Mouse (Mus musculus) gastrocnemius, adult 2 months (tissue): ENCODE measurements around the gene Psme3. TPM values are rescaled to one million over a fixed set of nuclear protein-coding genes. Genes with fewer than 3 reads are reported as not detected.
"Not testable (repeated sequence)": the region's sequence is repeated elsewhere in the genome, so short reads cannot be mapped to it uniquely, and the experiment has no call there.

Experiments used
- DNase-seq: peaks from one replicate; pipeline ENCODE4 v3.0.0; 2022
- H3K27ac ChIP-seq: fragments of 200-600 bp; 2 replicates; pipeline ENCODE4 v1.8.1; 2022; ENCODE audit warnings: mild to moderate bottlenecking
- H3K4me3 ChIP-seq: fragments of 200-600 bp; 2 replicates; pipeline ENCODE4 v1.8.1; 2022; ENCODE audit warnings: mild to moderate bottlenecking, moderate library complexity
- CTCF ChIP-seq: fragments of 200-600 bp; IDR thresholded peaks from 2 replicates; pipeline ENCODE4 v1.8.1; 2022; ENCODE audit warnings: antibody characterized with exemption, mild to moderate bottlenecking, moderate library complexity
- intact Hi-C: fragments of 180-260 bp; cut with DNase I; formaldehyde crosslinking; loops from one replicate; pipeline ENCODE4 v1.15.1; 2025
- total RNA-seq, 2 experiments: library from RNA; stranded (reverse); gene quantifications; 2 replicates each; pipeline ENCODE4 v1.2.3; 2021

Gene Psme3
- total RNA-seq, 2 experiments from 2014 or later, result 70.0 to 71.6 TPM

- intact Hi-C loops, result loop anchor here (1.0 kb wide), 1 partner anchor 72 kb away; no protein-coding TSS in a partner anchor
- H3K4me3 ChIP-seq, result no peak overlapping the region
- peak; percentile 73 for DNase-seq
- peak; percentile 93 for TF ChIP-seq CTCF
- H3K27ac ChIP-seq, result no peak overlapping the region
Measured at GRCm38 (mm10) chr11:101323609-101324008, 7.6 kb downstream of the Psme3 start.

GRCm38 (mm10) chr11:101324763-101325162 lies 8.8 kb downstream of the Psme3 start, which contains the start of gene Aoc2:
TSS of gene Aoc2 (plus strand) at chr11:101325063.
- TF ChIP-seq CTCF, result no peak
- H3K4me3 ChIP-seq, result peak within 1 kb of the TSS; percentile 30
- intact Hi-C loops, result no loop called here
- DNase-seq, result no peak
- H3K27ac ChIP-seq, result no peak within 1 kb of the TSS

- DNase-seq, intact Hi-C loops, H3K27ac ChIP-seq: not testable (repeated sequence)
Measured at GRCm38 (mm10) chr11:101325201-101325600, 9.2 kb downstream of the Psme3 start.

GRCm38 (mm10) chr11:101326147-101326546 lies 10.1 kb downstream of the Psme3 start:
- H3K27ac ChIP-seq, result no peak overlapping the region
- intact Hi-C loops, result no loop called here
- no peak overlapping the region for H3K4me3 ChIP-seq
- no peak for DNase-seq
- TF ChIP-seq CTCF, result no peak

More at GRCm38 (mm10) chr11:101325201-101325600, 9.2 kb downstream of the Psme3 start:
- H3K4me3 ChIP-seq, result peak overlapping the region; percentile 30

GRCm38 (mm10) chr11:101327311-101327710 lies 11.3 kb downstream of the Psme3 start:
- intact Hi-C loops, result no loop called here
- no peak for TF ChIP-seq CTCF
- no peak for DNase-seq
- no peak overlapping the region for H3K4me3 ChIP-seq
- no peak overlapping the region for H3K27ac ChIP-seq

- H3K4me3 ChIP-seq, result no peak overlapping the region
- peak overlapping the region; percentile 29 for H3K27ac ChIP-seq
- no peak for TF ChIP-seq CTCF
- intact Hi-C loops, result no loop called here
- peak; percentile 60 for DNase-seq
Measured at GRCm38 (mm10) chr11:101328941-101329635, 13.1 kb downstream of the Psme3 start.

- peak; percentile 59 for DNase-seq
- Histone ChIP-seq H3K27ac (peak within 1 kb of the TSS; percentile 81), H3K4me3 (peak within 1 kb of the TSS; percentile 65)
- intact Hi-C loops, result no loop called here
- no peak for TF ChIP-seq CTCF
Measured at GRCm38 (mm10) chr11:101330371-101330924, 14.4 kb downstream of the Psme3 start, which contains the start of gene Aoc3. TSS of gene Aoc3 (plus strand) at chr11:101330605.

GRCm38 (mm10) chr11:101330961-101331360 lies 14.9 kb downstream of the Psme3 start:
- H3K4me3 ChIP-seq, result peak overlapping the region; percentile 65
- DNase-seq, intact Hi-C loops: not testable (repeated sequence)
- H3K27ac ChIP-seq, result peak overlapping the region; percentile 81

- intact Hi-C loops, result no loop called here
- peak overlapping the region; percentile 65 for H3K4me3 ChIP-seq
- H3K27ac ChIP-seq, result peak overlapping the region; percentile 81
- TF ChIP-seq CTCF, result no peak
- no peak for DNase-seq
Measured at GRCm38 (mm10) chr11:101332537-101332936, 16.5 kb downstream of the Psme3 start.

- Histone ChIP-seq H3K27ac (peak overlapping the region; percentile 56), H3K4me3 (peak overlapping the region; percentile 65)
- no peak for DNase-seq
- intact Hi-C loops, result no loop called here
- no peak for TF ChIP-seq CTCF
Measured at GRCm38 (mm10) chr11:101334023-101334422, 18.0 kb downstream of the Psme3 start.

GRCm38 (mm10) chr11:101334516-101334915 lies 18.5 kb downstream of the Psme3 start:
- intact Hi-C loops, result no loop called here
- TF ChIP-seq CTCF, result no peak
- Histone ChIP-seq H3K4me3 (peak overlapping the region; percentile 65), H3K27ac (no peak overlapping the region)
- DNase-seq, result no peak

GRCm38 (mm10) chr11:101335685-101336084 lies 19.7 kb downstream of the Psme3 start:
- no peak for DNase-seq
- Histone ChIP-seq H3K27ac (no peak overlapping the region), H3K4me3 (peak overlapping the region; percentile 23)
- peak; percentile 17; the same call in 1 of the 2 replicates for TF ChIP-seq CTCF
- intact Hi-C loops, result no loop called here

- TF ChIP-seq CTCF, result no peak
- Histone ChIP-seq H3K27ac (no peak overlapping the region), H3K4me3 (peak overlapping the region; percentile 44)
- intact Hi-C loops, result no loop called here
- DNase-seq, result no peak
Measured at GRCm38 (mm10) chr11:101338123-101338760, 22.2 kb downstream of the Psme3 start.
